Mouse (Mus musculus) midbrain, postnatal 0 days (tissue): ENCODE results near the gene Herc3. TPM values are rescaled to one million over a fixed set of nuclear protein-coding genes. Genes with fewer than 3 reads are reported as not detected.

ENCODE experiments used
- ATAC-seq: fragments of 200-750 bp; cut with Nextera tagmentation; 2 replicates; pipeline ENCODE4 v1.8.0; 2017; ENCODE audit warnings: moderate number of reproducible peaks, mild to moderate bottlenecking, moderate TSS enrichment, moderate library complexity; ENCODE audit not compliant: low FRiP score
- DNase-seq: peaks from one replicate; pipeline ENCODE4 v3.0.0-alpha.2; 2015; ENCODE audit warnings: low spot score
- H3K27ac ChIP-seq: fragments of 300-500 bp; sonication (generic); 2 replicates; pipeline ENCODE4 v1.5.1; 2014; ENCODE audit warnings: low read depth, mild to moderate bottlenecking, low read length, mixed read lengths
- H3K27me3 ChIP-seq: fragments of 300-500 bp; sonication (generic); 2 replicates; pipeline ENCODE4 v1.6.1; 2014; ENCODE audit warnings: low read length, control low read depth, mixed read lengths; ENCODE audit not compliant: insufficient read depth
- H3K36me3 ChIP-seq: fragments of 300-500 bp; sonication (generic); 2 replicates; pipeline ENCODE4 v1.6.1; 2014; ENCODE audit warnings: low read length, control low read depth, mixed read lengths; ENCODE audit not compliant: insufficient read depth
- H3K4me1 ChIP-seq: fragments of 300-500 bp; sonication (generic); 2 replicates; pipeline ENCODE4 v1.6.1; 2014; ENCODE audit warnings: mild to moderate bottlenecking, control low read depth, antibody characterized with exemption, low read length, mixed read lengths; ENCODE audit not compliant: insufficient read depth
- H3K4me2 ChIP-seq: fragments of 300-500 bp; sonication (generic); 2 replicates; pipeline ENCODE4 v1.6.1; 2014; ENCODE audit warnings: low read depth, mild to moderate bottlenecking, low read length, mixed read lengths; ENCODE audit not compliant: poor library complexity, severe bottlenecking
- H3K4me3 ChIP-seq: fragments of 300-500 bp; sonication (generic); 2 replicates; pipeline ENCODE4 v1.5.1; 2014; ENCODE audit warnings: low read depth, mild to moderate bottlenecking, low read length, moderate library complexity
- H3K9ac ChIP-seq: fragments of 300-500 bp; sonication (generic); replicated peaks from 2 replicates; pipeline ENCODE4 v1.6.1; 2014; ENCODE audit warnings: mild to moderate bottlenecking, low read length, moderate library complexity, mixed read lengths; ENCODE audit not compliant: poor library complexity, severe bottlenecking
- H3K9me3 ChIP-seq: fragments of 300-500 bp; sonication (generic); 2 replicates; pipeline ENCODE4 v1.6.1; 2016; ENCODE audit warnings: low read length, control low read depth
- CTCF ChIP-seq: IDR thresholded peaks from 2 replicates; pipeline ENCODE4 v1.5.1; 2016; ENCODE audit warnings: antibody characterized with exemption, mild to moderate bottlenecking
- WGBS: fragments of 180-500 bp; shearing (Covaris S2); extraction: QIAGEN DNeasy Blood & Tissue Kit; methylation state at CpG from one replicate; pipeline ENCODE4 v1.1.7; 2014; 5-methylcytosine and 5-hydroxymethylcytosine counted together
- polyA plus RNA-seq: library from polyadenylated mRNA; unstranded; fragments of >200 nt; fragmentation: Nextera tagmentation; extraction: Ambion mirVana; gene quantifications from 2 replicates; pipeline ENCODE4 v1.2.1, GENCODE M21; 2015
- total RNA-seq: library from RNA; depleted of rRNA; stranded (reverse); fragments of >200 nt; gene quantifications from 2 replicates; pipeline ENCODE4 v1.2.3, GENCODE M21; 2014

Gene Herc3
- total and polyA plus RNA-seq, 2 experiments from 2014 or later = 34.2 to 153 TPM

GRCm38 (mm10) chr6:58913551-58913950 is 82.3 kb downstream of the Herc3 start:
- no peak for TF ChIP-seq CTCF
- H3K9ac ChIP-seq = no peak overlapping the region
- H3K27me3 ChIP-seq = no peaks in the 10 kb centered on the region
- DNase-seq (no peak), ATAC-seq (no peak)
- peaks cover 4% of the 10 kb centered on the region for H3K36me3 ChIP-seq
- H3K27ac ChIP-seq = no peak overlapping the region
- 76% methylated on average over 3 of the region's 3 CpGs for WGBS
- H3K4me3 ChIP-seq = no peak overlapping the region
- H3K4me1 ChIP-seq = no peaks in the 10 kb centered on the region
- H3K9me3 ChIP-seq = no peaks in the 10 kb centered on the region
- H3K4me2 ChIP-seq = no peak overlapping the region

GRCm38 (mm10) chr6:58913971-58914370 is 82.7 kb downstream of the Herc3 start:
- 71% methylated on average over 5 of the region's 5 CpGs for WGBS
- no peak for ATAC-seq
- H3K4me3 ChIP-seq = no peak overlapping the region

GRCm38 (mm10) chr6:58916498-58916897 is 85.2 kb downstream of the Herc3 start:
- Histone ChIP-seq H3K36me3 (peaks cover 12% of the 10 kb centered on the region), H3K4me1 (no peaks in the 10 kb centered on the region), H3K4me3 (no peak overlapping the region), H3K4me2 (no peak overlapping the region), H3K9ac (no peak overlapping the region), H3K9me3 (no peaks in the 10 kb centered on the region), H3K27me3 (no peaks in the 10 kb centered on the region), H3K27ac (no peak overlapping the region)
- ATAC-seq (no peak), DNase-seq (no peak)
- TF ChIP-seq CTCF = no peak
- 88% methylated on average over 5 of the region's 5 CpGs for WGBS

More at GRCm38 (mm10) chr6:58913971-58914370, 82.7 kb downstream of the Herc3 start:
- no peak for DNase-seq
- H3K27ac ChIP-seq = no peak overlapping the region
- H3K9ac ChIP-seq = no peak overlapping the region
- no peaks in the 10 kb centered on the region for H3K27me3 ChIP-seq
- no peaks in the 10 kb centered on the region for H3K4me1 ChIP-seq
- no peak overlapping the region for H3K4me2 ChIP-seq
- peaks cover 8% of the 10 kb centered on the region for H3K36me3 ChIP-seq
- H3K9me3 ChIP-seq = no peaks in the 10 kb centered on the region
- no peak for TF ChIP-seq CTCF

- Histone ChIP-seq H3K9ac (no peak overlapping the region), H3K9me3 (no peaks in the 10 kb centered on the region), H3K4me1 (no peaks in the 10 kb centered on the region), H3K4me3 (no peak overlapping the region), H3K4me2 (no peak overlapping the region), H3K27ac (no peak overlapping the region), H3K36me3 (peaks cover 12% of the 10 kb centered on the region), H3K27me3 (no peaks in the 10 kb centered on the region)
- DNase-seq = no peak
- no peak for ATAC-seq
- TF ChIP-seq CTCF = no peak
- WGBS = 81% methylated on average over 6 of the region's 6 CpGs
Observed at GRCm38 (mm10) chr6:58920735-58921134, 89.5 kb downstream of the Herc3 start.

GRCm38 (mm10) chr6:58921623-58922022 is 90.4 kb downstream of the Herc3 start:
- TF ChIP-seq CTCF = peak; percentile 56
- Histone ChIP-seq H3K9me3 (no peaks in the 10 kb centered on the region), H3K27me3 (no peaks in the 10 kb centered on the region), H3K9ac (no peak overlapping the region), H3K4me2 (no peak overlapping the region), H3K4me1 (no peaks in the 10 kb centered on the region), H3K27ac (no peak overlapping the region), H3K36me3 (peaks cover 9% of the 10 kb centered on the region), H3K4me3 (no peak overlapping the region)
- DNase-seq (no peak), ATAC-seq (peak; percentile 41; the same call in 1 of the 2 replicates)
- WGBS = 48% methylated on average over 3 of the region's 3 CpGs

GRCm38 (mm10) chr6:58922511-58922910 is 91.2 kb downstream of the Herc3 start:
- no peak overlapping the region for H3K4me3 ChIP-seq
- DNase-seq (no peak), ATAC-seq (no peak)
- no peaks in the 10 kb centered on the region for H3K27me3 ChIP-seq
- 90% methylated on average over 5 of the region's 5 CpGs for WGBS
- H3K9ac ChIP-seq = no peak overlapping the region
- no peak overlapping the region for H3K27ac ChIP-seq
- H3K4me1 ChIP-seq = no peaks in the 10 kb centered on the region
- peaks cover 8% of the 10 kb centered on the region for H3K36me3 ChIP-seq
- TF ChIP-seq CTCF = no peak
- H3K4me2 ChIP-seq = no peak overlapping the region
- H3K9me3 ChIP-seq = no peaks in the 10 kb centered on the region
